Mouse (Mus musculus): ENCODE data around the gene Cd300c2. TPM values are rescaled to one million over a fixed set of nuclear protein-coding genes. Genes with fewer than 3 reads are reported as not detected.

Gene Cd300c2
- polyA plus RNA-seq, 1 experiment from 2014 or later = 1.1 TPM

- Histone ChIP-seq H3K4me2 (ENCODE audit: low read depth) (no peak overlapping the region), H3K27ac (ENCODE audit: low read depth, low read length) (no peak overlapping the region), H3K27me3 (ENCODE audit: control insufficient read depth, insufficient read depth, low read length) (no peaks in the 10 kb centered on the region), H3K9ac (ENCODE audit: low read length) (no peak overlapping the region), H3K36me3 (ENCODE audit: control insufficient read depth, insufficient read depth, low read length) (no peaks in the 10 kb centered on the region), H3K4me1 (ENCODE audit: control insufficient read depth, insufficient read depth, low read length) (no peaks in the 10 kb centered on the region), H3K9me3 (ENCODE audit: control insufficient read depth, low read length) (no peaks in the 10 kb centered on the region), H3K4me3 (ENCODE audit: low read depth, low read length) (no peak overlapping the region)
- 90% methylated on average over 10 of the region's 10 CpGs for WGBS
- ATAC-seq (ENCODE audit: insufficient read depth, low FRiP score, low TSS enrichment) (no peak), DNase-seq (ENCODE audit: low spot score) (no peak)
Observed at GRCm38 (mm10) chr11:114972726-114973125, 29.0 kb downstream of the Cd300c2 start.

DNA sequence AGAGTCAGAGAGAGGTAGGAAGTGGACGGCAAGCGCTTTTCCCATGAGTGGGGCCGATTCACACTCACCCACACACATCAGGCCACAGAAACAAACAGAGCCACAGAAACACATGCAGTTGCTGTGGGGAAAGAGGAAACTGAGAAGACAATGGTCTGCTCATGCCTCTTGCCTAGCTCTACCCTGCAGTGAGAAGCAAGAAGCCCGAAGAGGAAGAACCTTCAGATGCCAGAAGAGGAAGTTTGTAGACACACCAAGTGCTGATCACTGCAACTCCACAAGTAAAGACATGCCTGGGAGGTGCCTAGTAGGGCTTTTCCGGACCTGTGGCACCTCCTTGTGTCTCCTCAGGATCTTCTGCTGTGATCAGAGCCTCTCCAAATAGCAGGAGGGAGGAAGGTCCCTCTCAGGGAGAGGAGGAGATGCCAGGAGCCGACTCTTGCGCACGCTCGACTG is 32.9 kb downstream of the Cd300c2 start, which contains the start of gene Cd300c:
TSS of gene Cd300c (minus strand) at position 406 of the 456 bp plus-strand sequence.
- Histone ChIP-seq H3K4me1 (ENCODE audit: control insufficient read depth, insufficient read depth, low read length) (no peaks in the 10 kb centered on the region), H3K36me3 (ENCODE audit: control insufficient read depth, insufficient read depth, low read length) (no peaks in the 10 kb centered on the region), H3K9ac (ENCODE audit: low read length) (no peak within 1 kb of the TSS), H3K4me3 (ENCODE audit: low read depth, low read length) (no peak within 1 kb of the TSS), H3K4me2 (ENCODE audit: low read depth) (no peak within 1 kb of the TSS), H3K9me3 (ENCODE audit: control insufficient read depth, low read length) (no peaks in the 10 kb centered on the region), H3K27me3 (ENCODE audit: control insufficient read depth, insufficient read depth, low read length) (no peaks in the 10 kb centered on the region), H3K27ac (ENCODE audit: low read depth, low read length) (no peak within 1 kb of the TSS)
- no peak for DNase-seq (ENCODE audit: low spot score)
- ATAC-seq (ENCODE audit: insufficient read depth, low FRiP score, low TSS enrichment) = no peak
- 87% methylated on average over 9 of the region's 9 CpGs for WGBS

GRCm38 (mm10) chr11:114965182-114965828 is 36.4 kb downstream of the Cd300c2 start:
- Histone ChIP-seq H3K9me3 (ENCODE audit: control insufficient read depth, low read length) (no peaks in the 10 kb centered on the region), H3K36me3 (ENCODE audit: control insufficient read depth, insufficient read depth, low read length) (no peaks in the 10 kb centered on the region), H3K4me1 (ENCODE audit: control insufficient read depth, insufficient read depth, low read length) (no peaks in the 10 kb centered on the region), H3K27me3 (ENCODE audit: control insufficient read depth, insufficient read depth, low read length) (no peaks in the 10 kb centered on the region), H3K27ac (ENCODE audit: low read depth, low read length) (no peak overlapping the region), H3K4me2 (ENCODE audit: low read depth) (no peak overlapping the region), H3K4me3 (ENCODE audit: low read depth, low read length) (no peak overlapping the region), H3K9ac (ENCODE audit: low read length) (no peak overlapping the region)
- 61% methylated on average over 3 of the region's 3 CpGs for WGBS
- DNase-seq (ENCODE audit: low spot score) (no peak), ATAC-seq (ENCODE audit: insufficient read depth, low FRiP score, low TSS enrichment) (no peak)

DNA sequence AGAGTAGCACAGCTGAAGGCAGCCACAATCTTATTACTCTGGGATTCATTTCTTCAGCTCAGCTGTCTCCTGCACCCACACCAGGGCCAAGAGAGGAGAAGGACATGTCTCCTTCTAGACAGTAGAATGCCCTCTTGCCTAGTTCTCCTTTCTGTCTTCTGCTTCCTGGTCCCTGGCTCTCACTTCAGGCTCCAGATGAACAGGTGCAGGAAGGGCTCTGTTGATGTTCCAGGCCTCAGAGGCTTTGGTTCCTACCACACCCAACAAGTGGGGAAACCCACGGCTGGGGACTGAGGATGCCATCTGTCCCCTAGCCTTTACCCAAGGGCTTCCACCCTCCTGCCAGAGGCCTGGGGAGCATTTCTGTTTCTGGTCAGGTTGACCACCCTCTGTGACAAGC is 41.3 kb downstream of the Cd300c2 start:
- Histone ChIP-seq H3K36me3 (ENCODE audit: control insufficient read depth, insufficient read depth, low read length) (no peaks in the 10 kb centered on the region), H3K4me3 (ENCODE audit: low read depth, low read length) (no peak overlapping the region), H3K27me3 (ENCODE audit: control insufficient read depth, insufficient read depth, low read length) (no peaks in the 10 kb centered on the region), H3K4me1 (ENCODE audit: control insufficient read depth, insufficient read depth, low read length) (no peaks in the 10 kb centered on the region), H3K9me3 (ENCODE audit: control insufficient read depth, low read length) (no peaks in the 10 kb centered on the region), H3K9ac (ENCODE audit: low read length) (no peak overlapping the region), H3K27ac (ENCODE audit: low read depth, low read length) (no peak overlapping the region), H3K4me2 (ENCODE audit: low read depth) (no peak overlapping the region)
- no peak for ATAC-seq (ENCODE audit: insufficient read depth, low FRiP score, low TSS enrichment)
- DNase-seq (ENCODE audit: low spot score) = no peak
- WGBS = 62% methylated on average over 1 of the region's 1 CpGs

Other genes with a start within 250 kb of the Cd300c2 start
- 0.65 and 1.3 TPM in 2 replicates for gene Kif19a, start 236.5 kb downstream of the Cd300c2 start, polyA plus RNA-seq (2014; fragmentation: Nextera tagmentation; extraction: Ambion mirVana)
- 43.1 and 51.5 TPM in 2 replicates for gene Btbd17, start 205.9 kb downstream of the Cd300c2 start, polyA plus RNA-seq (2014; fragmentation: Nextera tagmentation; extraction: Ambion mirVana)
- gene Gpr142, start 203.0 kb downstream of the Cd300c2 start, polyA plus RNA-seq (2014; fragmentation: Nextera tagmentation; extraction: Ambion mirVana) = not detected in 2 replicates
- 24.4 and 26.0 TPM in 2 replicates for gene Gprc5c, start 150.7 kb downstream of the Cd300c2 start, polyA plus RNA-seq (2014; fragmentation: Nextera tagmentation; extraction: Ambion mirVana)
- gene Cd300a, start 111.8 kb downstream of the Cd300c2 start, polyA plus RNA-seq (2014; fragmentation: Nextera tagmentation; extraction: Ambion mirVana) = 0.62 and 1.0 TPM in 2 replicates
- gene Cd300lb, start 67.5 kb downstream of the Cd300c2 start, polyA plus RNA-seq (2014; fragmentation: Nextera tagmentation; extraction: Ambion mirVana) = 0.20 TPM in 1 of 2 replicates, not detected in the other
- gene Cd300c, start 32.7 kb downstream of the Cd300c2 start, polyA plus RNA-seq (2014; fragmentation: Nextera tagmentation; extraction: Ambion mirVana) = 0.41 TPM in 1 of 2 replicates, not detected in the other
- 0.28 TPM in 1 of 2 replicates, not detected in the other for gene Cd300ld, start 12.0 kb downstream of the Cd300c2 start, polyA plus RNA-seq (2014; fragmentation: Nextera tagmentation; extraction: Ambion mirVana)
- gene Cd300ld2, start 14.3 kb upstream of the Cd300c2 start, polyA plus RNA-seq (2014; fragmentation: Nextera tagmentation; extraction: Ambion mirVana) = not detected in 2 replicates
- not detected in 2 replicates for gene Cd300ld4, start 25.1 kb upstream of the Cd300c2 start, polyA plus RNA-seq (2014; fragmentation: Nextera tagmentation; extraction: Ambion mirVana)
- gene Cd300ld5, start 35.9 kb upstream of the Cd300c2 start, polyA plus RNA-seq (2014; fragmentation: Nextera tagmentation; extraction: Ambion mirVana) = not detected in 2 replicates
- gene Cd300ld3, start 46.5 kb upstream of the Cd300c2 start, polyA plus RNA-seq (2014; fragmentation: Nextera tagmentation; extraction: Ambion mirVana) = not detected in 2 replicates
- gene Cd300e, start 60.3 kb upstream of the Cd300c2 start, polyA plus RNA-seq (2014; fragmentation: Nextera tagmentation; extraction: Ambion mirVana) = not detected in 2 replicates
- 1.3 and 1.9 TPM in 2 replicates for gene Rab37, start 89.6 kb upstream of the Cd300c2 start, polyA plus RNA-seq (2014; fragmentation: Nextera tagmentation; extraction: Ambion mirVana)
- not detected in 2 replicates for gene Cd300lf, start 132.1 kb upstream of the Cd300c2 start, polyA plus RNA-seq (2014; fragmentation: Nextera tagmentation; extraction: Ambion mirVana)
- gene Slc9a3r1, start 161.5 kb upstream of the Cd300c2 start, polyA plus RNA-seq (2014; fragmentation: Nextera tagmentation; extraction: Ambion mirVana) = 43.4 and 44.1 TPM in 2 replicates
- 8.8 and 11.0 TPM in 2 replicates for gene Tmem104, start 185.6 kb upstream of the Cd300c2 start, polyA plus RNA-seq (2014; fragmentation: Nextera tagmentation; extraction: Ambion mirVana)
- 20.3 and 20.8 TPM in 2 replicates for gene Nat9, start 186.0 kb upstream of the Cd300c2 start, polyA plus RNA-seq (2014; fragmentation: Nextera tagmentation; extraction: Ambion mirVana)